Mouse (Mus musculus) liver, postnatal 0 days (tissue): ENCODE results near the gene Dnm3.

Experiments
- CTCF ChIP-seq: sonication (generic); IDR thresholded peaks from 2 replicates; pipeline ENCODE4 v1.5.1; 2016; ENCODE audit warnings: antibody characterized with exemption, low read depth
- EP300 ChIP-seq: IDR thresholded peaks from 2 replicates; pipeline ENCODE4 v1.6.1; 2016; ENCODE audit warnings: antibody characterized with exemption, low read depth, mild to moderate bottlenecking

GRCm38 (mm10) chr1:161991846-161992245 is 486.0 kb downstream of the Dnm3 start:
- no peak for TF ChIP-seq CTCF
- no peak for TF ChIP-seq EP300
